Mouse (Mus musculus): ENCODE measurements around the gene Cfap61. TPM values are rescaled to one million over a fixed set of nuclear protein-coding genes. Genes with fewer than 3 reads are reported as not detected.

Gene Cfap61
- total and polyA plus RNA-seq, 2 experiments from 2014 or later = 0.46 to 0.68 TPM

GRCm38 (mm10) chr2:146061421-146062300, 127.1 kb downstream of the Cfap61 start:
- H3K4me3 ChIP-seq (ENCODE audit: low read depth, low read length) = no peak overlapping the region
- no peaks in the 10 kb centered on the region for H3K4me1 ChIP-seq (ENCODE audit: control insufficient read depth, insufficient read depth)
- no peak overlapping the region for H3K9ac ChIP-seq (replicated peaks; ENCODE audit: low read depth, low read length)
- ATAC-seq (ENCODE audit: insufficient read depth, low read depth) (no peak), DNase-seq (ENCODE audit: low spot score) (no peak)
- no peak for TF ChIP-seq EP300 (IDR thresholded peaks at IDR 0.05; ENCODE audit: low read depth)
- TF ChIP-seq CTCF (IDR thresholded peaks at IDR 0.05; ENCODE audit: low read depth) = no peak
- H3K27me3 ChIP-seq (ENCODE audit: control insufficient read depth, insufficient read depth, low read length) = no peaks in the 10 kb centered on the region
- H3K36me3 ChIP-seq (replicated peaks; ENCODE audit: control insufficient read depth, insufficient read depth, low read length) = no peaks in the 10 kb centered on the region
- no peak overlapping the region for H3K27ac ChIP-seq (ENCODE audit: low read depth)
- WGBS = 69% methylated on average over 16 of the region's 16 CpGs
- 0 out of 2 replicates have a peak overlapping the region, but pooled peaks have one; percentile 11 for H3K4me2 ChIP-seq (ENCODE audit: low read depth, low read length)
- H3K9me3 ChIP-seq (replicated peaks; ENCODE audit: control insufficient read depth, low read length) = no peaks in the 10 kb centered on the region

GRCm38 (mm10) chr2:146062330-146063092, 127.9 kb downstream of the Cfap61 start:
- Histone ChIP-seq H3K4me2 (ENCODE audit: low read depth, low read length) (0 out of 2 replicates have a peak overlapping the region, but pooled peaks have one; percentile 11), H3K36me3 (replicated peaks; ENCODE audit: control insufficient read depth, insufficient read depth, low read length) (no peaks in the 10 kb centered on the region), H3K27ac (ENCODE audit: low read depth) (no peak overlapping the region), H3K4me3 (ENCODE audit: low read depth, low read length) (no peak overlapping the region), H3K4me1 (ENCODE audit: control insufficient read depth, insufficient read depth) (no peaks in the 10 kb centered on the region), H3K27me3 (ENCODE audit: control insufficient read depth, insufficient read depth, low read length) (no peaks in the 10 kb centered on the region), H3K9ac (replicated peaks; ENCODE audit: low read depth, low read length) (no peak overlapping the region), H3K9me3 (replicated peaks; ENCODE audit: control insufficient read depth, low read length) (no peaks in the 10 kb centered on the region)
- ATAC-seq (ENCODE audit: insufficient read depth, low read depth) (no peak), DNase-seq (ENCODE audit: low spot score) (no peak)
- WGBS = 51% methylated on average over 13 of the region's 13 CpGs
- TF ChIP-seq EP300 (IDR thresholded peaks at IDR 0.05; ENCODE audit: low read depth) (no peak), CTCF (IDR thresholded peaks at IDR 0.05; ENCODE audit: low read depth) (no peak)

GRCm38 (mm10) chr2:146063093-146064074, 128.8 kb downstream of the Cfap61 start:
- TF ChIP-seq CTCF (IDR thresholded peaks at IDR 0.05; ENCODE audit: low read depth) = no peak
- TF ChIP-seq EP300 (IDR thresholded peaks at IDR 0.05; ENCODE audit: low read depth) = no peak
- ATAC-seq (ENCODE audit: insufficient read depth, low read depth) (no peak), DNase-seq (ENCODE audit: low spot score) (no peak)
- Histone ChIP-seq H3K27me3 (ENCODE audit: control insufficient read depth, insufficient read depth, low read length) (no peaks in the 10 kb centered on the region), H3K4me1 (ENCODE audit: control insufficient read depth, insufficient read depth) (no peaks in the 10 kb centered on the region), H3K9me3 (replicated peaks; ENCODE audit: control insufficient read depth, low read length) (no peaks in the 10 kb centered on the region), H3K4me3 (ENCODE audit: low read depth, low read length) (no peak overlapping the region), H3K27ac (ENCODE audit: low read depth) (no peak overlapping the region), H3K4me2 (ENCODE audit: low read depth, low read length) (no peak overlapping the region), H3K36me3 (replicated peaks; ENCODE audit: control insufficient read depth, insufficient read depth, low read length) (no peaks in the 10 kb centered on the region), H3K9ac (replicated peaks; ENCODE audit: low read depth, low read length) (no peak overlapping the region)
- WGBS = 68% methylated on average over 11 of the region's 11 CpGs

- WGBS = 47% methylated on average over 4 of the region's 4 CpGs
- TF ChIP-seq EP300 (IDR thresholded peaks at IDR 0.05; ENCODE audit: low read depth) (no peak), CTCF (IDR thresholded peaks at IDR 0.05; ENCODE audit: low read depth) (no peak)
- Histone ChIP-seq H3K4me2 (ENCODE audit: low read depth, low read length) (no peak overlapping the region), H3K9me3 (replicated peaks; ENCODE audit: control insufficient read depth, low read length) (no peaks in the 10 kb centered on the region), H3K36me3 (replicated peaks; ENCODE audit: control insufficient read depth, insufficient read depth, low read length) (no peaks in the 10 kb centered on the region), H3K4me1 (ENCODE audit: control insufficient read depth, insufficient read depth) (no peaks in the 10 kb centered on the region), H3K27ac (ENCODE audit: low read depth) (no peak overlapping the region), H3K27me3 (ENCODE audit: control insufficient read depth, insufficient read depth, low read length) (no peaks in the 10 kb centered on the region), H3K9ac (replicated peaks; ENCODE audit: low read depth, low read length) (no peak overlapping the region), H3K4me3 (ENCODE audit: low read depth, low read length) (no peak overlapping the region)
- ATAC-seq (ENCODE audit: insufficient read depth, low read depth) (no peak), DNase-seq (ENCODE audit: low spot score) (no peak)
Measured at GRCm38 (mm10) chr2:146067364-146067763, 132.8 kb downstream of the Cfap61 start.

GRCm38 (mm10) chr2:146073300-146073699, 138.7 kb downstream of the Cfap61 start:
- no peak for DNase-seq (ENCODE audit: low spot score)
- 40% methylated on average over 6 of the region's 6 CpGs for WGBS
- ATAC-seq (ENCODE audit: insufficient read depth, low read depth) = no peak
- no peak overlapping the region for H3K4me3 ChIP-seq (ENCODE audit: low read depth, low read length)
- H3K9ac ChIP-seq (replicated peaks; ENCODE audit: low read depth, low read length) = no peak overlapping the region
- H3K27me3 ChIP-seq (ENCODE audit: control insufficient read depth, insufficient read depth, low read length) = no peaks in the 10 kb centered on the region
- no peaks in the 10 kb centered on the region for H3K4me1 ChIP-seq (ENCODE audit: control insufficient read depth, insufficient read depth)
- H3K9me3 ChIP-seq (replicated peaks; ENCODE audit: control insufficient read depth, low read length) = no peaks in the 10 kb centered on the region
- TF ChIP-seq EP300 (IDR thresholded peaks at IDR 0.05; ENCODE audit: low read depth) = no peak
- no peak for TF ChIP-seq CTCF (IDR thresholded peaks at IDR 0.05; ENCODE audit: low read depth)
- H3K27ac ChIP-seq (ENCODE audit: low read depth) = no peak overlapping the region
- no peaks in the 10 kb centered on the region for H3K36me3 ChIP-seq (replicated peaks; ENCODE audit: control insufficient read depth, insufficient read depth, low read length)
- H3K4me2 ChIP-seq (ENCODE audit: low read depth, low read length) = no peak overlapping the region
